Mouse (Mus musculus) liver, adult 2 months (tissue): Measurements from ENCODE around the gene Prg2. TPM values are rescaled to one million over a fixed set of nuclear protein-coding genes. Genes with fewer than 3 reads are reported as not detected.

Source experiments
- DNase-seq: peaks from one replicate; pipeline ENCODE4 v3.0.0-alpha.2; 2011; ENCODE audit warnings: low read depth, low spot score; ENCODE audit errors: extremely low read depth
- H3K27ac ChIP-seq: fragments of 200-500 bp; replicated peaks from 2 replicates; pipeline ENCODE4 v1.5.1; 2012; ENCODE audit warnings: low read depth, mild to moderate bottlenecking, control low read depth, inconsistent platforms, low read length; ENCODE audit not compliant: insufficient read depth
- H3K27me3 ChIP-seq: fragments of 200-500 bp; 2 replicates; pipeline ENCODE4 v1.6.1; 2012; ENCODE audit warnings: mild to moderate bottlenecking, moderate library complexity, low read length, inconsistent platforms; ENCODE audit not compliant: control insufficient read depth, insufficient read depth
- H3K36me3 ChIP-seq: fragments of 200-500 bp; 2 replicates; pipeline ENCODE4 v1.6.1; 2012; ENCODE audit warnings: low read length, inconsistent platforms; ENCODE audit not compliant: control insufficient read depth, insufficient read depth
- H3K4me1 ChIP-seq: fragments of 200-500 bp; 2 replicates; pipeline ENCODE4 v1.6.1; 2011; ENCODE audit warnings: low read length; ENCODE audit not compliant: control insufficient read depth, insufficient read depth
- H3K4me3 ChIP-seq: fragments of 200-500 bp; 2 replicates; pipeline ENCODE4 v1.5.1; 2011; ENCODE audit warnings: low read depth, mild to moderate bottlenecking, control low read depth, low read length, moderate library complexity; ENCODE audit not compliant: insufficient read depth
- H3K79me2 ChIP-seq: fragments of 200-500 bp; 2 replicates; pipeline ENCODE4 v1.6.1; 2012; ENCODE audit warnings: inconsistent platforms, mild to moderate bottlenecking, low read length, moderate library complexity; ENCODE audit not compliant: control insufficient read depth, insufficient read depth
- H3K9ac ChIP-seq: fragments of 200-500 bp; 2 replicates; pipeline ENCODE4 v1.6.1; 2012; ENCODE audit warnings: low read depth, mild to moderate bottlenecking, control low read depth, inconsistent platforms, low read length
- CTCF ChIP-seq: fragments of 200-500 bp; IDR thresholded peaks from 2 replicates; pipeline ENCODE4 v1.5.1; 2011; ENCODE audit warnings: low read depth, low read length, control low read depth
- POLR2A ChIP-seq: fragments of 200-500 bp; IDR thresholded peaks from 2 replicates; pipeline ENCODE4 v1.6.1; 2011; ENCODE audit warnings: low read length, control low read depth; ENCODE audit not compliant: insufficient read depth; ENCODE audit errors: extremely low read depth
- WGBS: fragments of 180-500 bp; shearing (Covaris S2); methylation state at CpG from one replicate; pipeline ENCODE4 v1.1.7; 2018; 5-methylcytosine and 5-hydroxymethylcytosine counted together
- polyA plus RNA-seq: library from polyadenylated mRNA; depleted of rRNA; stranded (reverse); fragments of >200 nt; gene quantifications from 2 replicates; pipeline ENCODE4 v1.2.3, GENCODE M21; 2012
- total RNA-seq: library from RNA; depleted of rRNA; stranded (reverse); fragments of >200 nt; gene quantifications from 2 replicates; pipeline ENCODE4 v1.2.3, GENCODE M21; 2014

The Prg2 gene
- total and polyA plus RNA-seq, 2 experiments: 0.11 TPM; not detected in 1

DNA sequence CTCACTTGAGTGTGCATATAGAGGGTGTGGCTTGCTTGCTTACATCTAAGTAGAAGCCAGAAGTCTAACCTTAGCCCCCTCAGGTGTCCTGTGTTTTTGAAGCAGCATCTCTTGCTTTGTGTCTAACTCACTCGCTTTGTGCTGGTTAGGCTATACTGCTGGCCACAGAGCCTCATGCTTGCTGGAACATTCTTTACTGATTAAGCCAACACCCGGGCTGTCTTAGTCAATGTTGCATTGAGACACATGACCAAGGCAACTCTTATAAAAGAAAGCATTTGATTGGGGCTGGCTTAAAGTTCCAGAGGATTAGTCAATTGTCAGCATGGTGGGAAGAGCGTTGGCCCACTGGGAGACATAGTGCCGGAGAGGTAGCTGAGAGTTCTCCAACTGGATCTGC, 38.5 kb upstream of the Prg2 start:
- Histone ChIP-seq H3K9ac (no peak overlapping the region), H3K27me3 (no peaks in the 10 kb centered on the region), H3K36me3 (peaks cover 6% of the 10 kb centered on the region; the same call in 1 of the 2 replicates), H3K27ac (no peak overlapping the region), H3K4me1 (no peaks in the 10 kb centered on the region; the same call in 1 of the 2 replicates), H3K4me3 (no peak overlapping the region), H3K79me2 (no peaks in the 10 kb centered on the region; the same call in 1 of the 2 replicates)
- no peak for TF ChIP-seq CTCF
- no peak for TF ChIP-seq POLR2A
- DNase-seq: no peak
- WGBS: 95% methylated on average over 4 of the region's 4 CpGs

DNA sequence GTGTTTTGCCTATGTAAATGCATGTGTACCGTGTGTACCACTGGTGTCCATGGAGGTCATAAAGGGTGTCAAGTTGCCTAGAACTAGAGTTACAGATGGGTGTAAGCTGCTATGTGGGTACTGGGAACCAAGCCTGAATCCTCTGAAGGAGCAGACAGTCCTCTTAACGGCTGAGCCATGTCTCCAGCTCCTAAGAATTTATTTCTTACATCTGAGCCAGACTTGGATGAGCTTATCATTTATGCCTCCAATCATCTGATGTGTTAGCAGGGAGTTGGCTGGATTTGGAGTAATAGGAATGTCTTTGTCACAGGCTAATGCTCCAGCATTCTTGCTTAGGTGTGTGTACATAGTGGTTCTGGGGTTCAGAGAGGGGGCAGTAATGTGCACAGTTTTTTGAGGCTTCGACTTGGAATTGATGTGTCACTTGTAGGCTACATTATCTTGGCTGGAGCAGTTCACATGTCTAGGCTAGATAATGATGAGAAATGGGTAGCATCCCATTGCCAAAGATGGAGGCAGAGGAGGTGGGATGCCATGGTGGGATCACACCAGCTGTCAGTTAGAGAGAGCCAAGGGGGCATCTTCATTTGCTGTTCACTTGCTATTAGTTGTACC, 33.0 kb upstream of the Prg2 start:
- 83% methylated on average over 3 of the region's 3 CpGs for WGBS
- H3K27ac ChIP-seq: no peak overlapping the region
- H3K27me3 ChIP-seq: no peaks in the 10 kb centered on the region
- no peak for TF ChIP-seq CTCF
- TF ChIP-seq POLR2A: no peak
- no peak overlapping the region for H3K4me3 ChIP-seq
- H3K36me3 ChIP-seq: peaks cover 24% of the 10 kb centered on the region
- no peak for DNase-seq
- H3K79me2 ChIP-seq: no peaks in the 10 kb centered on the region
- no peaks in the 10 kb centered on the region; the same call in 1 of the 2 replicates for H3K4me1 ChIP-seq
- H3K9ac ChIP-seq: no peak overlapping the region

DNA sequence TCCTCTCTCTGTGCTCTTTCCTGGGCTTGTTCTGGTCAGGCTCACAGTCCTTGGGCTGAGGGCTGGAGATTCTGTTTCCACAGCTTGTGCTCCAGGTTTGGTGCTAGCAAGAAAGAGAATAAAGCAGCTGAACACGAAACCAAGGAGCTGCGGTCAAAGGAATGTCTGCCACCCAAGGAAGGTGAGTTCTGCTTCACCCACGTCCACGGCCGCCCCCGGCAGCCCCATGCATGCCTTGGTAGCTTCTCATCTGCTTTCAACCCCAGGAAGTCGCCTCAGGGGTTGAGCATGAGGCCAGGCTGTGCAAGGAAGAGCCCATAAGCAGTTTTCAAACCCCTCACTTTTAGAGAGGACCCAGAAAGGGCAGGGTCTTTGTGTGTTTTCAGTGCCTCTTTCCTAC, 32.0 kb upstream of the Prg2 start:
- TF ChIP-seq CTCF: no peak
- no peak for TF ChIP-seq POLR2A
- Histone ChIP-seq H3K4me1 (no peaks in the 10 kb centered on the region; the same call in 1 of the 2 replicates), H3K27ac (no peak overlapping the region)

DNA sequence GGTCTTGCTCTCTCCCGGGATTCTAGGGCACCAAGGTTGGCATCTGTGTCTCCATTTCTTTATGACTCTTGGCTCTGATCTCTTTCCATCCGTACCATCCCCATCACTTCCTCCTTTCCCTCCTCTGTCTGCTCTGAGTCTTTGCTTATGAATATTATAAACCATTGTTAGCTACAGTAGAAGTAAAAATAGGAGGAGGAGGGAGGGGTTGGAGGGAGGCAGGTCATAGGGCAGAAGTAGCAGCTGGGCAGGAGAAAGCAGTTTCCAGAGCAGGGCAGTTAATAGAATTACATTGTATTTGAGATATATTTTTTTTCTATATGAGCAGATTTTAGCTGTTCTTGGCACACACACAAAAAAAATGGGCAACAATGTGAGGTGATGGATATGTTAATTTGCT, 31.5 kb upstream of the Prg2 start:
- TF ChIP-seq POLR2A (no peak), CTCF (no peak)
- Histone ChIP-seq H3K27ac (no peak overlapping the region), H3K4me1 (no peaks in the 10 kb centered on the region; the same call in 1 of the 2 replicates), H3K36me3 (peaks cover 27% of the 10 kb centered on the region), H3K9ac (no peak overlapping the region), H3K27me3 (no peaks in the 10 kb centered on the region), H3K79me2 (no peaks in the 10 kb centered on the region), H3K4me3 (no peak overlapping the region)
- 83% methylated on average over 2 of the region's 2 CpGs for WGBS
- DNase-seq: no peak

More for the DNA sequence above, 32.0 kb upstream of the Prg2 start:
- Histone ChIP-seq H3K4me3 (no peak overlapping the region), H3K27me3 (no peaks in the 10 kb centered on the region), H3K79me2 (no peaks in the 10 kb centered on the region), H3K9ac (no peak overlapping the region), H3K36me3 (peaks cover 27% of the 10 kb centered on the region)
- no peak for DNase-seq
- 93% methylated on average over 7 of the region's 7 CpGs for WGBS

DNA sequence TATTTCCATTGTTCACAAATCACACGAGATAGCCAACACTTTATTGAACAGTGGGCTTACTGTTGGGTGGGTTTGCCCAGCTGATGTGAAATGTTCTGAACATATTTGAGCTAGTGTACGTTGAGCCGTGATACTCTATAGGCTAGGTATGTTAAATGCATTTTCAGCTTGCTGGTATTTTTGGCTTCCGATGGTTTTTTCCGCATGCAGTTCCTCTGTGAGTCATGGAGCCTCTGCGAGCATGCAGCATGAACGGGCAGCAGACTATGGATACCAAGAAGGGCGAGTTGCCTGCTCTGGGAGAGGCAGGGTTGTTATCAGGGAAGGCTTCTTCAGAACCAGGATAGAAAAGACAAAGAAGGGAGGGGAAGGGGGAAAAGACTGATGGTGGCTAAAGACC, 29.2 kb upstream of the Prg2 start:
- peaks cover 22% of the 10 kb centered on the region for H3K36me3 ChIP-seq
- no peaks in the 10 kb centered on the region for H3K27me3 ChIP-seq
- no peaks in the 10 kb centered on the region; the same call in 1 of the 2 replicates for H3K4me1 ChIP-seq
- H3K27ac ChIP-seq: no peak overlapping the region
- H3K4me3 ChIP-seq: no peak overlapping the region
- H3K9ac ChIP-seq: no peak overlapping the region
- no peak for DNase-seq
- 90% methylated on average over 8 of the region's 8 CpGs for WGBS
- no peaks in the 10 kb centered on the region for H3K79me2 ChIP-seq
- TF ChIP-seq CTCF (no peak), POLR2A (no peak)

GRCm38 (mm10) chr2:84952251-84952650, 28.0 kb upstream of the Prg2 start:
- TF ChIP-seq CTCF (no peak), POLR2A (no peak)
- DNase-seq: no peak
- Histone ChIP-seq H3K9ac (no peak overlapping the region), H3K4me3 (no peak overlapping the region), H3K4me1 (no peaks in the 10 kb centered on the region), H3K27ac (no peak overlapping the region), H3K79me2 (no peaks in the 10 kb centered on the region), H3K27me3 (no peaks in the 10 kb centered on the region), H3K36me3 (peaks cover 19% of the 10 kb centered on the region)
- 76% methylated on average over 1 of the region's 1 CpGs for WGBS
